Comparison of ENCODE assay signal across 8 mouse cellular contexts in genomic region chr6:140423041-140423845, GRCm38 (mm10). TPM values are rescaled to one million over a fixed set of nuclear protein-coding genes. Genes with fewer than 3 reads are reported as not detected.
DNase-seq lines count a peak whose midpoint lies in the region; ATAC-seq and TF ChIP-seq lines count a peak whose summit lies in the region.

No protein-coding gene starts in this region.

- no peak for ATAC-seq in lung, embryonic 14.5 days (ENCODE audit: insufficient read depth)
- no peak for ATAC-seq in limb, embryonic 12.5 days (ENCODE audit: insufficient number of reproducible peaks, insufficient read depth, low FRiP score, low TSS enrichment, low read depth)

- no peaks in the 10 kb centered on the region for H3K27me3 ChIP-seq in lung, embryonic 14.5 days (ENCODE audit: insufficient read depth, low read length)
- H3K27me3 ChIP-seq in limb, embryonic 12.5 days, result no peaks in the 10 kb centered on the region

- no peaks in the 10 kb centered on the region for H3K9me3 ChIP-seq in lung, embryonic 14.5 days (ENCODE audit: low read depth, low read length)
- H3K9me3 ChIP-seq in limb, embryonic 12.5 days, result peaks cover 7% of the 10 kb centered on the region; the same call in 1 of the 2 replicates

- H3K9ac ChIP-seq in lung, embryonic 14.5 days, result peak overlapping the region; percentile 90
- H3K9ac ChIP-seq in limb, embryonic 12.5 days (replicated peaks), result peak overlapping the region; percentile 97

- H3K4me3 ChIP-seq in lung, embryonic 14.5 days (ENCODE audit: low read depth, low read length), result peak overlapping the region; percentile 88
- H3K4me3 ChIP-seq in limb, embryonic 12.5 days (replicated peaks), result peak overlapping the region; percentile 91
- peak overlapping the region; percentile 99 for H3K4me3 ChIP-seq in olfactory bulb, adult 2 months (ENCODE audit: insufficient read depth, low read depth, low read length)

- H3K4me1 ChIP-seq in lung, embryonic 14.5 days (ENCODE audit: insufficient read depth), result no peaks in the 10 kb centered on the region
- H3K4me1 ChIP-seq in limb, embryonic 12.5 days (replicated peaks), result peaks cover 13% of the 10 kb centered on the region
- peaks cover 4% of the 10 kb centered on the region; the same call in 1 of the 2 replicates for H3K4me1 ChIP-seq in olfactory bulb, adult 2 months (ENCODE audit: control insufficient read depth, insufficient read depth, low read length)

- WGBS in lung, embryonic 14.5 days, result 11% methylated on average over 29 of the region's 29 CpGs
- WGBS in limb, embryonic 12.5 days, result 11% methylated on average over 29 of the region's 29 CpGs
- 11% methylated on average over 29 of the region's 29 CpGs for WGBS in olfactory bulb, adult 2 months

- TF ChIP-seq POLR2A in olfactory bulb, adult 2 months (IDR thresholded peaks at IDR 0.05; ENCODE audit: insufficient read depth, low read depth, low read length), result no peak; the same call in 1 of the 2 replicates

- peak overlapping the region; percentile 80 for H3K4me2 ChIP-seq in lung, embryonic 14.5 days
- peak overlapping the region; percentile 76 for H3K4me2 ChIP-seq in limb, embryonic 12.5 days

- peaks cover 14% of the 10 kb centered on the region for H3K36me3 ChIP-seq in lung, embryonic 14.5 days (ENCODE audit: insufficient read depth)
- H3K36me3 ChIP-seq in limb, embryonic 12.5 days, result peaks cover under 1% of the 10 kb centered on the region; the same call in 1 of the 2 replicates

- peak overlapping the region; percentile 93 for H3K27ac ChIP-seq in lung, embryonic 14.5 days (ENCODE audit: low read depth)
- peak overlapping the region; percentile 94 for H3K27ac ChIP-seq in limb, embryonic 12.5 days
- H3K27ac ChIP-seq in olfactory bulb, adult 2 months (ENCODE audit: insufficient read depth, low read depth, low read length), result no peak overlapping the region

- DNase-seq in adrenal gland, adult 2 months, result peak; percentile 25
- no peak for DNase-seq in adrenal gland, adult 18-20 months (ENCODE audit: low spot score in 2 of 2)
- DNase-seq in lung, embryonic 14.5 days, result no peak
- DNase-seq in lung, postnatal 14 days, result no peak
- peak; percentile 26 to 29 for DNase-seq in frontal cortex, postnatal 25 days (ENCODE audit: low spot score in 2 of 2)
- no peak for DNase-seq in urinary bladder, adult 2 months (ENCODE audit: low spot score)

- TF ChIP-seq CTCF in lung, embryonic 14.5 days (IDR thresholded peaks at IDR 0.05; ENCODE audit: low read depth), result no peak
- TF ChIP-seq CTCF in olfactory bulb, adult 2 months (IDR thresholded peaks at IDR 0.05; ENCODE audit: insufficient read depth, low read depth, low read length), result no peak

RNA-seq across cellular contexts. Expression of gene Plekha5, which starts 0.6 kb away (rescaled TPM):
- 10 to 100 TPM; 27.1 to 32.4 TPM for total RNA-seq in adrenal gland, adult 2 months (2021)
- 7.1 and 15.7 TPM in 2 replicates for polyA plus RNA-seq in adrenal gland, adult 2 months (2012; rRNA removed)
- 10 to 100 TPM; 17.5 to 28.1 TPM for total RNA-seq in adrenal gland, adult 18-20 months (2021)
- 45.1 and 54.3 TPM in 2 replicates for polyA plus RNA-seq in lung, embryonic 14.5 days (2014; fragmentation: Nextera tagmentation; extraction: Ambion mirVana)
- 50.1 and 51.5 TPM in 2 replicates for polyA plus RNA-seq in limb, embryonic 12.5 days (2016; fragmentation: Nextera tagmentation; extraction: Ambion mirVana)
- not detected in 2 replicates for polyA plus RNA-seq in olfactory bulb, adult 2 months (2012; ENCODE audit: insufficient read depth, insufficient read length, low replicate concordance, missing spikeins)
- polyA plus RNA-seq in urinary bladder, adult 2 months (2012; rRNA removed), result 77.0 and 79.3 TPM in 2 replicates

Comparison
In these comparisons a context has a peak if more than half of its experiments do, and no peak if none do; other contexts are left out.
1. DNase-seq: peak in adrenal gland, adult 2 months (single experiment) and frontal cortex, postnatal 25 days (2 of 2); none in adrenal gland, adult 18-20 months (0 of 2), lung, embryonic 14.5 days (single experiment), lung, postnatal 14 days (single experiment) and urinary bladder, adult 2 months (single experiment).
2. Peak in every context shown above with its lines, with median percentiles within 50 percentile points of each other: H3K4me3 ChIP-seq.